Mouse (Mus musculus): ENCODE results near the gene Ccdc50.

Ccdc50 gene

DNA sequence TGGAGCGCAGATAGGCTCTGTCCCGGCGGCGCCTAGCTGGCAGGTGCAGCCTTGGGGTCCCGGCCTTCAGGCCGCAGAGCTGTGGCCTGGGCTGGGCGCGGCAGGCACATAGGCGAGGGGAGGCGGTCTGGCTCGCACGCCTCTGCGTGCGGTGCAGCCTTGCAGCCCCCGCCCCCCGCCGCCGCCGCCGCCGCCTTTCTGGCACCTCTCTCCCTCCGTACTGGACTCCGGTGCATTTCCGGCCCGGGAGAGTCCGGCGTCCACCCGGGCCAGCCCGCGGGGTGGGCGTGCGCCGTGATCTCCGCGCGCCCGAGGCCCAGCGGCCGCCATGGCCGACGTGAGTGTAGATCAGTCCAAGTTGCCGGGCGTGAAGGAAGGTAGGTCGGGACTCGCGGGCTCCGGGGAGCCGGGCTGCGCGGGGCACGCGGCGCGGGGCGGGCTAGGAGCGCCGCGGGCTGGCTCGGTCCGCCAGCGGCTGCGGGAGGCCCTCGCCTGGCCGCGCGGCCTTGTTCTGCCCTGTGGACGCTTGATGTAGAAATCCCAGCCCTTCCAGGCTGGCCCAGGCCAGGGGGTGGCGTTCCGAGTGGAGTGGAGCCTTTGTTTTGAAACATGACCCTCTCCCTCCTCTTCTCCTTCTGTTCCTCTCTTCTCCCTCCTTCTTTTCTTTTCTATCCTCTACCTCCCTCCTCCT is at the start of gene Ccdc50:
TSS of gene Ccdc50 (plus strand) at position 109 of the 691 bp plus-strand sequence.
- peak; percentile 78 to 87 for DNase-seq

DNA sequence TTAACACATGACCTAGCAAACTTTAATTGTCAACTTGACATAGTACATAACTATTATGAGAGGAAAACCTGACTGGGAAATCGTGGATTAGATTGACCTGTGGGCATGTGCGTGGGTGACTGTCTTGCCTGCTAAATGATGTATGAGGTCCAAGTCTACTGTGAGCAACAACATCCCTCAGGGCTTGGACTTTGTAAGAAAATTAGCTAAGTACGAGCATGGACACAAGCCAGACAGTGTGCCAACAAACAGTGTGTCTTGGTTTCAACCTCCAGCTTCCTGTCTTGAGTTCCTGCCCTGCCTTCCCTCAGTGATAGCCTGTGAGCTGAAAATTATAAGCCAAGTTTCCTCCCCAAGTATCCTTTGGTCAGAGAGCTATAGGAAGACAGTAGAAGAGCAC is 41.1 kb upstream of the Ccdc50 start:
- no peak for DNase-seq

DNA sequence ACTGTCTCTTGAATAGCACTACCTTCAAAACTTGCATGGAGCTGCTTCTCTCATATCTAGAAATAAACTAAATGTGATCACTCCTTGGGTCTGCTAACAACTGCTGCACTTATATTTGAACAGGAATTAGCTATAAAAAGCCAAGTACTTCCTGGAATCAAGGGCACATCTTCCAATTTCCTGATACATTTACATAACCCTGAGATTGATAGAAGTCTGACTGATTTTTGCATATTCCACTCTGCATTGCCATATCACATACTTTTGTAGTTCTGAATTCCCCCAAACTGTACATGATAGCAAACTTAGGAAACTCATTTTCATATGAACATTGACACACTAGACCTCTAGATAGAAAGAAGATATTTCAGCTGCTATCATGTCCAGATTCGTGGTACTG is 40.3 kb upstream of the Ccdc50 start:
- no peak for DNase-seq

DNA sequence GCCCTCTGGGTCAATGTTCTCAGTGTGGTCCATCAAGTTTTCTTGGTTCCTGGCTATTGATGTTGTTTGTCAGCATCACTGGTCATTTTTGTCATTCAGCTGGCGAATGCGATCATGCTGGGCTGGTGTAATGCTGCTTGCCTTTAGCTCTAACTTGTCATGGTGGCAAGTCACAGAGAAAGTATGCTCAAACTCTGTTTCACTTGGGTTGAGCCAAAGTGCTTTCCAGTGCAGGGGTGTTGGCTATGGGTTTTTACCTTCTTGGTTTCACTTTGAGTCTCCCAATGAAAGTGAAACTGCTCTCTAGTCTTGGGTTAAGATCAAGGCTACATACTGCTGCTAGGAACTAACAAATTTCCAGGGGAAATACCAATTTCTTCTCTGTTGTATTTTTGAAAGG is 39.4 kb upstream of the Ccdc50 start:
- DNase-seq: no peak

DNA sequence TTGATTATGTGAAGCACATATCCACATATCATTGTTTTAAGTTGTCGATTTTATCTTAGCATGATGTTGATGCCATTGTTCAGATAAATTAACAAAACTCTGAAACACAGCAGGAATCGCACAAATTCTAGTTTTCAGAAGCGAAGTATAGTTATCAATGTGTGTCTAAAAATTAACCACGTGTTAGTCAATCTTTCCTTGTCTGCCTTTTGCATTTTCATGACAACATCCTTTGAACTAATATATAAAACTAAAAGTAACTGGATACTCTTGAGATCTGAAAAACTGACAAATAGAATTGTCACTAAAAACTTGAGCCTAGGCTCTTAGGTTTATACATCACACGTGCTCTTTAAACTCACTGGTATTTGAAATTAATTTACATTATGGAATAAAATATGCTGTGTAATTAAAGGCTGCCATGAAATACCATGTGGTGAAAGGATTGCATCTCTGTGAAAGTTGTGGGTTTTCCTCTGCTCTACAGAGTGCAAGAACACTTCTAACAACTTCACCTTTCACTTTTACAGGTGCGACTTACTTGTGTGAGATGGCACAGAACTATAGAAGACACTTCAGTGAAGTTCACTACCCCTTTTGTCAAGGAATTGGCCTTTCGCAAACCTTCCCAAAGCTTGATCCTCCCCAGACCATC is 38.7 kb upstream of the Ccdc50 start:
- no peak for DNase-seq

DNA sequence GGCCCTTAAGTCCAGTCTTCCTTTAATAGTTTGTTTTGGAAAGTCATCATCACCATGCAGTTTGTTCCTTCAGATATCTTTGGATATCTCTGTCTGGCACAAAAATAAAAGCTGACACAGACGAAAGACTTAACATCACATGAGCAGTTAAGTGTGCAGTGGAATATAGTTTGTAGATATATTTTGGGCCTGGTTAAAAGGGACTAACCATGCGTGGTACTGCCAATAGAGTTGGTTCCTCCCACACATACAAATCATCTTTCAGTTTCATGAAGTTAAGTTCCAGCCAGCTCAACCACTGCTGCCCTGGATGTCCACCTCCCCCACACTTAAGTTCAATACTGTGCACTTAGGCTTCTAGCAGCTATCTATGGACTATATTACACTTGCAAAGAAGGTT is 34.2 kb upstream of the Ccdc50 start:
- no peak for DNase-seq

DNA sequence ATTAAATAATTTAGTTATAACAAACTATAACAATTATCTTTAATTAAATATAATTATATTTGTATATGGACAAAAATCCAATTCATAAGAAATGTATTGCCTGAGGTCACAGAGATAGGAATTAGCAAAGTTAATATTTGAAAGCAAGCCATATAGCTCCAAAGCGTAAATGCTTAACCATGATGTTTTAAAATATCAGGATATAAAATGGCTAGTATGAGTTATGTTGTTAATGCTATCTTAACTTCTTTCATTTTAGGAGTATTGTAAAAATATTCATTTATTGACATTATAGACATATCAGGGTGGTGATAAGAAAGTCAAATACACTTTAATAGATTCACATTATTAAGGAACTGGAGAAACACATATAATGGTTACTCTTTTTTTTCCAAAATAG is 28.6 kb upstream of the Ccdc50 start:
- DNase-seq: no peak

DNA sequence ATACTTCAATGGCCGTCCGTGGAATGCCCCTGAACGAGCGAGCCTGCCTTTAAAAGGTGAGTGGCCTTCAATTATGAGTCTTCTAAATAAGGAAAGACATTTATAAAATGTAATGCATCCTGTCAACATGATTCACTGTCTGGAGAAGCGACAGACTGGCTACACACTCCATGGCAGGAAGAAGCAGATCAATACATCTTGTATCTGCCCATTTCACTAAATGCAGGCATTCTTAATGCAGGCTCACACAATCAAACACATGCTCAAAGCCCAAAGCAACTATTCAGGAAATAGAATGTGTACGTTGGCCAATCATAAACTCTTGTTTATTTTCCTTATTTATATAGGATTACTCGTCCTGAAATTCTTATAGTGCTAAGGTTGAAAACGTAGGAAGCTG is 18.5 kb upstream of the Ccdc50 start, which contains the start of gene Uts2b:
TSS of gene Uts2b (minus strand) at position 49 of the 400 bp plus-strand sequence.
- DNase-seq: no peak

DNA sequence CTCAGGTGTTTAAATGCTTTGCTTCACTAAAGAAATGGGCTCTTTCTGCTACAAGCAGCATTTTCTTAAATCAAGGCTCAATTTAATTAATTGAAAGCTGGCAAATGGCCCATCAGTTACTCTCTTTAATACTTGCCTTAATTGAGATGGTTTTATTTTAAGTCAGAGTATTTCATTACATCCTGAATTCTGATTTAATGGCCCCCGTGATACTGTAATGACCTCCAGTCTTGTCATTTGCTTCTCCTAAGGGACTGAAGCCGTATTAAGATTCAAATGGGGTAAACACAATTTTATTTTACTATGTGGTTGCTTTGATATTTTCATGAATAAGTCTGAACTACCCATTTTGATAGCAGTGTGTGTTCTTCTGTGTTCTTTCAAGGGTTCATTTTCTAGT is 18.0 kb upstream of the Ccdc50 start:
- no peak for DNase-seq

DNA sequence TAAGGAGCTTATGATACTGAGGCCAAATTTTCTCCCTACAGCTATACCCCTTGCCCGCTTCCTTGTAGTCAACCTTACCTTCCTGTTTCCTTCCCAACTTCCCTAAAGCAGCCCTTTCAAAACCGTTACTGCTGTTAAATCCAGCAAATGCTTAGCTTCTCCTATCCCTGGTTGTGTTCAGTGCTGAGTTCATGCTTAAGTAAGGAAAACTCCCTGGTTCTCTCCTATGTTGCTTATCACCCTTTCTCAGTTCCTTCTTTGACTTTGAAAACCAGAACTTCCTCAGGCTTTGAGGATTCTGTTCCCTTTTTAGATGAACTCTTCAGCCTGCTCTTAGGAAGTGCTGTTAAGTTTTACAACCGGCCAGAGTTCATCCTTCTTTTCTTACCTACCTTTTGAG is 14.5 kb upstream of the Ccdc50 start:
- no peak for DNase-seq

DNA sequence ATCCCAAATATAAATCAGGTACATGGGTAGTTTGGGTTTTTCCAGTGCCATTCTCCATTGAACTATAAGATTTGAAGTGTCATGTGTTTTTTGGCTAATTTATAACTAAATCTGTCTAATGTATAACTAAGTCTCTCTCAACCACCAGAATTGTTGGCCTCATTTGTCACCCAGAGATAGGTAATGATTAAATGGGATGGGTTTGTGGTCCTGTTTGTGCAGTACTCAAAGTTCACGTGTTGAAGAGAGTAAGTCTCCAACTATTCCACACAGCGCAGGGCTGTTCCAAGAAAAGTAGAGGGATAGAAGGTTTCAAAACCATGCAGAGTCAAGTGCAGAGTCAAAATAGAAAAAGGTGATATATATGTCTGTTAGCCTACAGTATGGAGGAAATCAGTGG is 13.4 kb upstream of the Ccdc50 start:
- no peak for DNase-seq

DNA sequence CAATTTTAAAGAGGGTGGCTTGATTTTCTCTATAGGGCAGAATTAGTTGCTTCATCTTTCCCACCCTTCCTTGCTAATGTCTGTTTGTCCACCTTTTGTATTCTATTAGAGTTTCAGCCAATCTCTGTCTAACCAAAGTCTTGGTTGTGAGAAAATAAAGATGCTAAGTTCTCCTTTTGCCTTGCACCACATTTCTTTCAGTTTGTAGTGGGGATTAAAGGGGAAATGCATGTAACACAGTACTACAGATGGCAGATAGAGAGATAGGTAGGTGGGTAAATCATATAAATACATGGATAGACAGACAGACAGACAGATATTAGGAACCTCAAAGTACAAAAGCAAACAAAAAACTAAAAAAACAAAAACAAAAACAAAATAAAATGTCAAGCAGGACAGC is 12.1 kb upstream of the Ccdc50 start:
- no peak for DNase-seq

DNA sequence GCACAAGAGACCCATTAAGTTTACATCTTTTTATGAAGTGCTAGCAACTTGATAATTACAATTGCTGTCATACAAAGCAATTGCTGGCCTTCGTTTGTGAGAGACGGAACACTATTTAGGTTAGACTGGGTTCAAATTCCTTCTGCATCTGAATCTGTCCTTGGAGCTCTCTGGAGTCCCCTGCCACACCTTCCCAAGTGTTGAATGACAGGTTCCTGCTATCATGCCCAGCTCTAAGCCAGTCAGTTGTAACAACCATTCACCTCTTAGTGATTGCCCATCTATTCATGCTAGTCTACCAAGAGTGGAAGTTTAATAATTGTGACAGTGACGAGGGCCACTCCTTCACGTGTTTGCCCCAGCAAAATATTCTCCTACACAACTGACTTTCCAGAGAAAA is 6.5 kb upstream of the Ccdc50 start:
- no peak for DNase-seq

DNA sequence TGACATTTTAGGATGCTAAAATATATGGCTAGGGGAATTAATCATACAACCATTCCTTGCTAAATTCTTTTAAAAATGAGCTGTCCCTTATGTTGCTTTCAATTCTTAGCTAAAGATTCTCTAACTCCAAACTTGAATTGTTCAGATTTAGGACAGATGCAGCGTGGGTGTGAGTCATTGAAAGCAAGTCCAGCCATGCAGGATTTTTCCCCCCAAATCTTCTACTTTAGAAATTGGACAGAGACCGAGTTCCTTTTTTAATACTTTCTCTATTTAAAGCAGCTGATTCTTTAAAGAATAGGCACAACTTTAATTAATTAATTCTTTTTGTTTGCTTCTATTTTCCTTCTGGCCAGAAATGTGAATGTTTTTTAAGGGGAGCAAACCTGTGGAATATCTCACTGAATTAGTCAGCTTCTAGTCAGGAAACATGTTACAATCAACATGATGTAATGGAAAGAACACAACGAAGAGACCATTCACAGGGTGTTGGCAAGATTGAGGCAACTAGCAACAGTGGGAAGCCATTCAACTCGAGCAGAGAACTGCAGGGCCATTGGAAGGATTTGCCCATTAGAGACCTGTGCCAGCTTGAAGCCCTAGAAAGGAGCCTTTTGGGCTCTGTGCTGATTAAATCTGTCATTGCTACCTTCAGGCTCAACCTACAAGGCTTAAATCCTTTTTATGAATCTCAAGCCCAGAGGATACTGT is 3.6 kb upstream of the Ccdc50 start:
- DNase-seq: no peak

DNA sequence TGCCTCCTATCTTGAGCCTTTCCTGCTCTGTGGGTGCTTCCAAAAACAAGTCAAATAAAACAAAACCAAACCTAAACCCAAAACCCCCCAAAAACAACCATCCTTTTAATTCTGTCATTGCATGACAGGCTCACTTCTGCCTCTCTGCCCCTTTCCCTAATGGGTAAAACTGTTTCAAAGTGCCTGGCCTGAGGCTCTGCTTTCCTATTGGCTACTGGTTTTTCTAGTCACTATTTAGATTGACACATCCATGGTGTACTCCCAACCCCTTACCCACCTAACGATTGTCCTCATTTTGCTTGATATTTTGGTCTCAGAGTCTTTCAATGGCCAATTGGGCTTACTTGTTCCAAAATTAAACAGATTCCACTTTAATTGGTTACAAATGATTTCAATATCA is 3.0 kb upstream of the Ccdc50 start:
- no peak for DNase-seq

DNA sequence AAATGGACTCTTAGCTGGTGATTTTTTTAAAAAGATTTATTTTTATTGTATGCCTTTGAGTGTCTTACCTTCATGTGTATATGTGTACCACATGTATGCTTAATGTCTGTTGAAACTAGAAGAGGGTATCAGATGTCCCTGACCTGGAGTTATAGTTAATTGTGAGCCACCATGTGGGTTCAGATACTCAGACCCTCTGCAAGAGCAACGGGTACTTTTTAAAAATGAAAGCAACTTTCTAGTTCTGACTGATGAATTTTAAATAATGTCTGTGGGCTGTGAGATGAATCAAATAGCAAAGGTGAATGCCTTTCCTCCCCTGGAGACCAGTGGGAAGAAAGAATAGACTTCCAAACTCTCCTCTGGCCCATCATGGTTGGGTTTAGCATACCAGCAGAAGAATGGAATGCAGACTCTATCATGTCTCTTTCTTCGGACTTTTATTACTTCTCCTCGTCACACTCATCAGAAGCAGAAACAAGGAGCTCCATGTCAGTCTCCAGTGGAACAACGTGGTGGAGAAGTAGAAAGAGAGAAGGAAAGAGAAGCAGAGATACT is 1.7 kb upstream of the Ccdc50 start:
- no peak for DNase-seq

DNA sequence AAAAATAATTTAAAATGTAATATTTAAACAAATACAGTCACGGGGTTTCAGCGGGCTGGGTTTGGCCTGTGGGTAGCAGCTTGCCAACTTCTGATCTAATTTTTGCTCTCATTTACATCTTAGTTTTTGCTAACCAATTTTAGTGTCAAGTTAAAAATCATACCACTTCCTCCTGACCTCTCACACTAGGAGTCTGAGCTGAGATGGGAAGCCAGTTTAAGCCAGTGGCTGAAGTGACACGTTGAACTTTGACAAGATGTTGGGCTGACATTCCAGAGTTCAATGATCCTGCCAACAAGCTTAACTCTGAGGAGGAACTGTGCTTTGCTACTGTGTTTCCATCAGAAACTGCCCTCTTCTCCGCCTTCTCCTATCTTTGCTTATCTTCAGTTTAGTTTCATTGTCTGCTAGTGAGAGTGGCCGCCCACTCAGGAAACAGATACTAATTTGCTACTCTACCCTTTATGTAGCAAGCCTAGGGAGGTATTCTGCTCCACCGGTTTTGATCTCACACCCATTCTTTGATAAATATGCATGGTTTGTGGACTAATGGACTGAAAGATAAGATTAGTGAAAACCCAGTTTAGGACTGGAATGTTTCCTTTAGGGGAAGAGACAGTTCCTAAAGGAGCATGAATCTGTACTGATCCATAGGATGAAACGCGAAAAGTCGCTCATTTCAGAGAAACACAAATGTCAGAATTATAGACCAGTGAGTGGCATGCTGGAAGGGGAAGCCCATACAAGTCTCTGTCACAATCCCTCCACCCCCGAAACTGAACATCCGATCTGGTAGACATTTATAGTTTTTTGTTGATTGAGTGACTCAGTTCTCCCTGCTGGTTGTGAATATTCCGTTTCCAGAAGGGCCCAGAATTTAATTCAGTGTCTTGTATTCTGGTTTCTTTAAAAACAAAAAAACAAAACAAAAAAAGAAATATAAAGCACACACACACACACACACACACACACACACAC is 746 bp upstream of the Ccdc50 start:
- no peak for DNase-seq

DNA sequence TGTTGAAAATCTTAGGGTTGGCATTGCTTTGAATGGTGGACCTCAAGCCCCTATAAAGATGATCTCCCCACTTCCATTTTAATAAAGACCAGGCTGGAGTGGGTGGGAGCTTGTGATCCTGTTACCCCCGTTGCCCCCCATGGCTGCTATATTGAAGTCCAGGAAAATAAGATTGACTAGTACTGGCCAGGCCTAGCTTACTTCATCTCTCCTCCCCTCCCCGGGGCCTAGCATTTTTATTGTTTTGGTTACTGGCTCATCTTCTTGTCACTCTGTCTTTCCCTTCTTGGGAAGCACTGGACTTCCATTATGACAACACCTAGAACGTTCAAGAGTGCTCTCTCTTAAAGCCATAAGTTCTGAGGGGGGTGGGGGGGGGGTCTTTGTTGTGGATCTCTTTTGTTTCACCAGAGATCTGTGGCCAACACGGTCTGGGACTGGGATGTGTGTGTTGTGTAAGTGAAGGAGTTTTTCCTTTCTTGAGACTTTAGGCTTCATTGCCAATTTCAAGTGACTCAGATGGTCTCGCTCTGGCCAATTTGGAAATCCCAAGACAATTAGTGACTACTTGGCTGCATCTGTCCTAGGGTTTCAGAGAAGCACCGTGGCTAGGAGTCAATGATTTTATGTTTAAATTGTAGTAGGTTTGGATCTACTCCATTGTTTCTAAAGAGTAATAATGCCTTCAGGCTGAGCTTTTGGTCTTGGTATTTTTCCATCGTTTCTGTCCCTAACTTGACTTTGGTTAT is 1.0 kb downstream of the Ccdc50 start:
- DNase-seq: peak; percentile 18 to 26

DNA sequence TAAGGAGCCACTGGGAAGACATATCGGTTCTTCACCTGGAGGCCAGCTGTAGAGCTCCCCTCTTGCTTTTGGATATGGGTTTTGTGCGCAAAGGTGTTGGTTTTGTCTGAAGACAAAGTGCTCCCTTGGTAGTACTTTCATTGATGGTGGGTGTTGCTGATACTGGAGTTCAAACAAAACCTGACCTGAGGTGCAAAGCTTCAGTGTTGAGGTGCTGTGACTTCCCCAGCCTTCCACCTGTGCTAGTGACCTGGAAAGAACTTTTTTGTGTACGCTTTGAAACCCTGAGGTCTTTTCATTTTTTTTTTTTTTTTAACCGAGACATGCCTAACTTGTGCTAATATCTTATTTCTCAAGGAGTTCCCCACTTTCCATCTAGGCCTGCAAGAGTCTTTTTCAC is 1.6 kb downstream of the Ccdc50 start:
- DNase-seq: no peak

DNA sequence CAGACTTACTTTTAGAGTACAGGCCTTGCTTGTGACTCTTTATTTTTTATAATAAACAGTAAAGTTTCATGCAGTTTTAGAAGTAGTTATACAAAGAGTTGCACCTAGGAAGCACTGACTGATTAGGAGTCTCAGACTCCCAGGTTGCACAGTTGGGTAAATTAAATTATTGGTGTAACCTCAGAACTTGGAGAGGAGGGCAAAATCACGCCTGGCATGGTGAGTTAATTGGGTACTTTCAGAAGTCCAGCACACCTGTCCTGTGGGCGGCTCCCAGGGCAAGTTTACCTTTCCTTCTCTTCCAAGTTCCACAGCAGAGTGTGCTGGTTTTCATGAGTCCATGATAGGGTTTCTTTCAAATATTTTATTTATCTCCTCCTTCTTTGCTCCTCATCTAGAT is 3.2 kb downstream of the Ccdc50 start:
- no peak for DNase-seq

DNA sequence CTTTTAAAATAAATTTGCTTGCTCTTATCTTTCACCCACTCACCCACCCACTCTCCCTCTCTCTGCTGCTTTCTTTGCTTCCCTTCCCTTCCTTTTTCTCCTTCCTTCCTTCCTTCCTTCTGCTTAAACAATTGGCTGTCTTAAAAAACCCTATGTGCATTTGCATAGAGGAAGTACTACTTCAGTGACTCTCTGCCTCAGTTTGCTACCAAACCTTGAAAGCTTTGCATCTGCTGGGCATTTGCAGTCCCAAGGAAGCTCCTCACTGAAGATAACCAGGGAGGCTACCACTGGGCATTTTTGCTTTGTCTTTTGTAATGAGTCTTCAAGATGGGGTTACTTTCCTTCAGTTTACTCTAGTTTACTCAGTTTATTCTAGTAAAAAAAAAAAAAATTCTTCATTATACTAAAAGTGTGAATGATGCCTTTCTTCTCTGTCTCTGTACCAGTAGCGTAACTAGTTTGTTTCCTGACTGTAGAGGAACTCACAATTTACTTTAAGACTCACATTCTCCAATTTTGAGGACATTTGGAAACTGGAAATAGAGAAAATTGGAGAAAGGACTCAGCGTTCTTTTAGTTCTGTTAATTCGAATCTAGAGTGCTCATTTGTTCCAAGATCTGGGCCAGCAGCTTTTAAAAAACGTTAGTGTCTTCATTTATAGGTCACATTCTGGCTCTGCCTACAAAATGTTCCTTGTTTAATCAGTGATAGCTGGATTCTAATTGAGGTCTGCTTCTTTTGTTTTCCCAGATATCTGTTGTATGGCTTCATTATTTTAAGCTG is 6.8 kb downstream of the Ccdc50 start:
- no peak for DNase-seq

All from cerebellum, adult 18-20 months (tissue).